Mouse (Mus musculus) hindbrain, postnatal 0 days (tissue): Measurements from ENCODE around the gene Cox6a2. TPM values are rescaled to one million over a fixed set of nuclear protein-coding genes. Genes with fewer than 3 reads are reported as not detected.

Experiments used
- ATAC-seq: fragments of 200-750 bp; cut with Nextera tagmentation; 2 replicates; pipeline ENCODE4 v1.8.0; 2017; ENCODE audit warnings: mild to moderate bottlenecking, moderate TSS enrichment, moderate library complexity
- DNase-seq: peaks from one replicate; pipeline ENCODE4 v3.0.0-alpha.2; 2015; ENCODE audit warnings: low spot score
- H3K27ac ChIP-seq: fragments of 300-500 bp; sonication (generic); 2 replicates; pipeline ENCODE4 v1.5.1; 2014; ENCODE audit warnings: mild to moderate bottlenecking
- H3K27me3 ChIP-seq: fragments of 300-500 bp; sonication (generic); 2 replicates; pipeline ENCODE4 v1.6.1; 2014; ENCODE audit warnings: low read length, mixed read lengths; ENCODE audit not compliant: insufficient read depth
- H3K36me3 ChIP-seq: fragments of 300-500 bp; sonication (generic); 2 replicates; pipeline ENCODE4 v1.6.1; 2014; ENCODE audit warnings: low read length, mixed read lengths; ENCODE audit not compliant: insufficient read depth
- H3K4me1 ChIP-seq: fragments of 300-500 bp; sonication (generic); 2 replicates; pipeline ENCODE4 v1.6.1; 2014; ENCODE audit warnings: antibody characterized with exemption, low read length, mixed read lengths; ENCODE audit not compliant: insufficient read depth
- H3K4me2 ChIP-seq: fragments of 300-500 bp; sonication (generic); 2 replicates; pipeline ENCODE4 v1.6.1; 2014; ENCODE audit warnings: low read depth, mild to moderate bottlenecking, low read length, moderate library complexity, mixed read lengths
- H3K4me3 ChIP-seq: fragments of 300-500 bp; sonication (generic); 2 replicates; pipeline ENCODE4 v1.5.1; 2014; ENCODE audit warnings: low read length
- H3K9ac ChIP-seq: fragments of 300-500 bp; sonication (generic); replicated peaks from 2 replicates; pipeline ENCODE4 v1.6.1; 2014; ENCODE audit warnings: mild to moderate bottlenecking, low read length, moderate library complexity, mixed read lengths
- H3K9me3 ChIP-seq: fragments of 300-500 bp; sonication (generic); 2 replicates; pipeline ENCODE4 v1.6.1; 2016; ENCODE audit warnings: low read length, mixed read lengths
- CTCF ChIP-seq: IDR thresholded peaks from 2 replicates; pipeline ENCODE4 v1.5.1; 2016; ENCODE audit warnings: antibody characterized with exemption, control low read depth, low read depth
- WGBS: fragments of 180-500 bp; shearing (Covaris S2); extraction: QIAGEN DNeasy Blood & Tissue Kit; methylation state at CpG from one replicate; pipeline ENCODE4 v1.1.7; 2014; 5-methylcytosine and 5-hydroxymethylcytosine counted together
- polyA plus RNA-seq: library from polyadenylated mRNA; unstranded; fragments of >200 nt; fragmentation: Nextera tagmentation; extraction: Ambion mirVana; gene quantifications from 2 replicates; pipeline ENCODE4 v1.2.1, GENCODE M21; 2015
- total RNA-seq: library from RNA; depleted of rRNA; stranded (reverse); fragments of >200 nt; gene quantifications from 2 replicates; pipeline ENCODE4 v1.2.3, GENCODE M21; 2014

Cox6a2 gene
- total and polyA plus RNA-seq, 2 experiments from 2014 or later: 0.83 TPM; not detected in 1

GRCm38 (mm10) chr7:128208187-128208586 lies 2.0 kb upstream of the Cox6a2 start:
- no peak overlapping the region for H3K9ac ChIP-seq
- 0 out of 2 replicates have a peak, but pooled peaks have one; percentile 56 for ATAC-seq
- H3K36me3 ChIP-seq: no peaks in the 10 kb centered on the region
- H3K27ac ChIP-seq: no peak overlapping the region
- 5% methylated on average over 4 of the region's 4 CpGs for WGBS
- H3K4me3 ChIP-seq: no peak overlapping the region
- peak; percentile 91 for DNase-seq
- no peaks in the 10 kb centered on the region for H3K9me3 ChIP-seq
- no peaks in the 10 kb centered on the region for H3K4me1 ChIP-seq
- no peaks in the 10 kb centered on the region for H3K27me3 ChIP-seq
- TF ChIP-seq CTCF: peak; percentile 95
- no peak overlapping the region for H3K4me2 ChIP-seq

GRCm38 (mm10) chr7:128205695-128206094 lies 492 bp downstream of the Cox6a2 start:
- no peak for ATAC-seq
- no peaks in the 10 kb centered on the region for H3K4me1 ChIP-seq
- WGBS: 85% methylated on average over 18 of the region's 18 CpGs
- no peak for DNase-seq
- no peak overlapping the region for H3K27ac ChIP-seq
- H3K27me3 ChIP-seq: no peaks in the 10 kb centered on the region
- no peaks in the 10 kb centered on the region for H3K36me3 ChIP-seq
- TF ChIP-seq CTCF: no peak
- no peak overlapping the region for H3K4me3 ChIP-seq
- H3K4me2 ChIP-seq: no peak overlapping the region
- no peaks in the 10 kb centered on the region for H3K9me3 ChIP-seq
- H3K9ac ChIP-seq: no peak overlapping the region

GRCm38 (mm10) chr7:128204179-128204578 lies 2.0 kb downstream of the Cox6a2 start:
- no peak overlapping the region for H3K4me3 ChIP-seq
- H3K36me3 ChIP-seq: no peaks in the 10 kb centered on the region
- no peak overlapping the region for H3K27ac ChIP-seq
- TF ChIP-seq CTCF: no peak
- DNase-seq (no peak), ATAC-seq (no peak)
- WGBS: 88% methylated on average over 8 of the region's 8 CpGs
- no peak overlapping the region for H3K9ac ChIP-seq
- no peaks in the 10 kb centered on the region for H3K9me3 ChIP-seq
- no peak overlapping the region for H3K4me2 ChIP-seq
- H3K4me1 ChIP-seq: no peaks in the 10 kb centered on the region
- H3K27me3 ChIP-seq: no peaks in the 10 kb centered on the region

GRCm38 (mm10) chr7:128203071-128203470 lies 3.1 kb downstream of the Cox6a2 start:
- DNase-seq (no peak), ATAC-seq (no peak)
- Histone ChIP-seq H3K4me1 (no peaks in the 10 kb centered on the region), H3K27me3 (no peaks in the 10 kb centered on the region), H3K4me2 (no peak overlapping the region), H3K9ac (no peak overlapping the region), H3K9me3 (no peaks in the 10 kb centered on the region), H3K4me3 (no peak overlapping the region), H3K36me3 (no peaks in the 10 kb centered on the region), H3K27ac (no peak overlapping the region)
- no peak for TF ChIP-seq CTCF
- WGBS: 74% methylated on average over 9 of the region's 9 CpGs

- no peak overlapping the region for H3K9ac ChIP-seq
- H3K27me3 ChIP-seq: no peaks in the 10 kb centered on the region
- H3K4me3 ChIP-seq: no peak overlapping the region
- no peaks in the 10 kb centered on the region for H3K4me1 ChIP-seq
- no peaks in the 10 kb centered on the region for H3K9me3 ChIP-seq
- no peak for DNase-seq
- WGBS: 90% methylated on average over 9 of the region's 9 CpGs
- no peak for ATAC-seq
- no peaks in the 10 kb centered on the region for H3K36me3 ChIP-seq
- H3K4me2 ChIP-seq: no peak overlapping the region
- TF ChIP-seq CTCF: no peak
- H3K27ac ChIP-seq: no peak overlapping the region
These were observed 4.6 kb downstream of the Cox6a2 start for GRCm38 (mm10) chr7:128201607-128202006.

- TF ChIP-seq CTCF: no peak
These were observed 24.5 kb downstream of the Cox6a2 start for GRCm38 (mm10) chr7:128181691-128182090.

GRCm38 (mm10) chr7:128180546-128180945 lies 25.6 kb downstream of the Cox6a2 start:
- Histone ChIP-seq H3K4me2 (no peak overlapping the region), H3K36me3 (no peaks in the 10 kb centered on the region), H3K27ac (no peak overlapping the region), H3K27me3 (no peaks in the 10 kb centered on the region), H3K9me3 (no peaks in the 10 kb centered on the region), H3K4me1 (no peaks in the 10 kb centered on the region), H3K9ac (no peak overlapping the region), H3K4me3 (no peak overlapping the region)
- 77% methylated on average over 6 of the region's 6 CpGs for WGBS
- no peak for ATAC-seq
- TF ChIP-seq CTCF: no peak
- DNase-seq: no peak

More at GRCm38 (mm10) chr7:128181691-128182090, 24.5 kb downstream of the Cox6a2 start:
- DNase-seq (no peak), ATAC-seq (no peak)
- WGBS: 95% methylated on average over 10 of the region's 10 CpGs
- H3K36me3 ChIP-seq: no peaks in the 10 kb centered on the region
- H3K9ac ChIP-seq: no peak overlapping the region
- no peak overlapping the region for H3K4me3 ChIP-seq
- H3K9me3 ChIP-seq: no peaks in the 10 kb centered on the region
- H3K4me1 ChIP-seq: no peaks in the 10 kb centered on the region
- H3K4me2 ChIP-seq: no peak overlapping the region
- H3K27ac ChIP-seq: no peak overlapping the region
- no peaks in the 10 kb centered on the region for H3K27me3 ChIP-seq
